Mouse (Mus musculus) hindbrain, embryonic 13.5 days (tissue): ENCODE data around the gene Fam117b. TPM values are rescaled to one million over a fixed set of nuclear protein-coding genes. Genes with fewer than 3 reads are reported as not detected.

Experiments used
- ATAC-seq: fragments of 200-750 bp; cut with Nextera tagmentation; 2 replicates; pipeline ENCODE4 v1.8.0; 2017; ENCODE audit warnings: moderate TSS enrichment; ENCODE audit not compliant: low FRiP score
- H3K27ac ChIP-seq: fragments of 300-500 bp; sonication (generic); 2 replicates; pipeline ENCODE4 v1.5.1; 2015; ENCODE audit warnings: inconsistent platforms, mild to moderate bottlenecking, moderate library complexity
- H3K27me3 ChIP-seq: fragments of 300-500 bp; sonication (generic); 2 replicates; pipeline ENCODE4 v1.6.1; 2015; ENCODE audit warnings: mild to moderate bottlenecking, inconsistent platforms
- H3K36me3 ChIP-seq: fragments of 300-500 bp; sonication (generic); 2 replicates; pipeline ENCODE4 v1.6.1; 2015; ENCODE audit warnings: mild to moderate bottlenecking, inconsistent platforms
- H3K4me1 ChIP-seq: fragments of 300-500 bp; sonication (generic); replicated peaks from 2 replicates; pipeline ENCODE4 v1.6.1; 2015; ENCODE audit warnings: inconsistent platforms
- H3K4me2 ChIP-seq: fragments of 300-500 bp; sonication (generic); 2 replicates; pipeline ENCODE4 v1.6.1; 2015; ENCODE audit warnings: inconsistent platforms, mild to moderate bottlenecking, moderate library complexity
- H3K4me3 ChIP-seq: fragments of 300-500 bp; sonication (generic); 2 replicates; pipeline ENCODE4 v1.5.1; 2015; ENCODE audit warnings: mild to moderate bottlenecking, inconsistent platforms
- H3K9ac ChIP-seq: fragments of 300-500 bp; sonication (generic); 2 replicates; pipeline ENCODE4 v1.6.1; 2015; ENCODE audit warnings: mild to moderate bottlenecking, inconsistent platforms
- H3K9me3 ChIP-seq: fragments of 300-500 bp; sonication (generic); 2 replicates; pipeline ENCODE4 v1.6.1; 2016; ENCODE audit warnings: inconsistent platforms
- WGBS: fragments of 180-500 bp; shearing (Covaris S2); methylation state at CpG from one replicate; pipeline ENCODE4 v1.1.7; 2015; 5-methylcytosine and 5-hydroxymethylcytosine counted together
- polyA plus RNA-seq: library from polyadenylated mRNA; unstranded; fragments of >200 nt; fragmentation: Nextera tagmentation; extraction: Ambion mirVana; gene quantifications from 2 replicates; pipeline ENCODE4 v1.2.1, GENCODE M21; 2015

The Fam117b gene
- polyA plus RNA-seq, 1 experiment from 2014 or later = 28.9 TPM

GRCm38 (mm10) chr1:59915843-59916610 is 3.2 kb downstream of the Fam117b start:
- H3K4me2 ChIP-seq = peak overlapping the region; percentile 78
- H3K36me3 ChIP-seq = no peaks in the 10 kb centered on the region

GRCm38 (mm10) chr1:59917401-59917800 is 4.6 kb downstream of the Fam117b start:
- ATAC-seq = no peak
- WGBS = 80% methylated on average over 3 of the region's 3 CpGs
- H3K4me1 ChIP-seq = peaks cover 34% of the 10 kb centered on the region

More at GRCm38 (mm10) chr1:59915843-59916610, 3.2 kb downstream of the Fam117b start:
- Histone ChIP-seq H3K27me3 (no peaks in the 10 kb centered on the region), H3K9ac (no peak overlapping the region), H3K4me3 (no peak overlapping the region), H3K4me1 (peaks cover 34% of the 10 kb centered on the region), H3K9me3 (no peaks in the 10 kb centered on the region), H3K27ac (no peak overlapping the region)
- WGBS = 73% methylated on average over 10 of the region's 10 CpGs
- no peak for ATAC-seq

GRCm38 (mm10) chr1:59918075-59918474 is 5.3 kb downstream of the Fam117b start:
- peaks cover 34% of the 10 kb centered on the region for H3K4me1 ChIP-seq
- peaks cover 4% of the 10 kb centered on the region; the same call in 1 of the 2 replicates for H3K9me3 ChIP-seq
- no peak overlapping the region for H3K9ac ChIP-seq
- H3K27ac ChIP-seq = no peak overlapping the region
- no peak overlapping the region for H3K4me3 ChIP-seq
- H3K27me3 ChIP-seq = no peaks in the 10 kb centered on the region
- no peak overlapping the region for H3K4me2 ChIP-seq
- peaks cover 4% of the 10 kb centered on the region; the same call in 1 of the 2 replicates for H3K36me3 ChIP-seq
- no peak for ATAC-seq

More at GRCm38 (mm10) chr1:59917401-59917800, 4.6 kb downstream of the Fam117b start:
- peaks cover 1% of the 10 kb centered on the region; the same call in 1 of the 2 replicates for H3K36me3 ChIP-seq
- no peak overlapping the region for H3K9ac ChIP-seq
- no peak overlapping the region for H3K4me2 ChIP-seq
- no peak overlapping the region for H3K27ac ChIP-seq
- H3K27me3 ChIP-seq = no peaks in the 10 kb centered on the region
- H3K4me3 ChIP-seq = no peak overlapping the region
- H3K9me3 ChIP-seq = peaks cover 1% of the 10 kb centered on the region; the same call in 1 of the 2 replicates

- Histone ChIP-seq H3K4me3 (no peak overlapping the region), H3K27me3 (no peaks in the 10 kb centered on the region), H3K9me3 (peaks cover 4% of the 10 kb centered on the region; the same call in 1 of the 2 replicates), H3K36me3 (peaks cover 4% of the 10 kb centered on the region; the same call in 1 of the 2 replicates), H3K9ac (no peak overlapping the region), H3K4me1 (0 out of 2 replicates have a peak, but pooled peaks cover 10% of the 10 kb centered on the region), H3K27ac (no peak overlapping the region), H3K4me2 (no peak overlapping the region)
- WGBS = 62% methylated on average over 1 of the region's 1 CpGs
- no peak for ATAC-seq
These were observed 10.4 kb downstream of the Fam117b start for GRCm38 (mm10) chr1:59923201-59923600.

GRCm38 (mm10) chr1:59923673-59924072 is 10.9 kb downstream of the Fam117b start:
- Histone ChIP-seq H3K4me2 (no peak overlapping the region), H3K36me3 (peaks cover 4% of the 10 kb centered on the region; the same call in 1 of the 2 replicates), H3K27ac (no peak overlapping the region), H3K4me3 (no peak overlapping the region), H3K9ac (no peak overlapping the region), H3K27me3 (no peaks in the 10 kb centered on the region), H3K4me1 (0 out of 2 replicates have a peak, but pooled peaks cover 10% of the 10 kb centered on the region), H3K9me3 (peaks cover 4% of the 10 kb centered on the region; the same call in 1 of the 2 replicates)
- no peak for ATAC-seq
- WGBS = 95% methylated on average over 1 of the region's 1 CpGs

- no peak for ATAC-seq
- Histone ChIP-seq H3K27ac (no peak overlapping the region), H3K4me2 (no peak overlapping the region), H3K36me3 (peaks cover 4% of the 10 kb centered on the region; the same call in 1 of the 2 replicates), H3K27me3 (no peaks in the 10 kb centered on the region), H3K4me1 (0 out of 2 replicates have a peak, but pooled peaks cover 10% of the 10 kb centered on the region), H3K9me3 (peaks cover 4% of the 10 kb centered on the region; the same call in 1 of the 2 replicates), H3K4me3 (no peak overlapping the region), H3K9ac (no peak overlapping the region)
- WGBS = 91% methylated on average over 2 of the region's 2 CpGs
These were observed 11.6 kb downstream of the Fam117b start for GRCm38 (mm10) chr1:59924411-59924810.

- Histone ChIP-seq H3K4me2 (no peak overlapping the region), H3K4me3 (no peak overlapping the region), H3K9me3 (peaks cover 4% of the 10 kb centered on the region; the same call in 1 of the 2 replicates), H3K36me3 (peaks cover 4% of the 10 kb centered on the region; the same call in 1 of the 2 replicates), H3K4me1 (0 out of 2 replicates have a peak, but pooled peaks cover 10% of the 10 kb centered on the region), H3K9ac (no peak overlapping the region), H3K27ac (no peak overlapping the region), H3K27me3 (no peaks in the 10 kb centered on the region)
- 90% methylated on average over 3 of the region's 3 CpGs for WGBS
- no peak; the same call in 1 of the 2 replicates for ATAC-seq
These were observed 13.3 kb downstream of the Fam117b start for GRCm38 (mm10) chr1:59926021-59926672.

GRCm38 (mm10) chr1:59927131-59927680 is 14.4 kb downstream of the Fam117b start:
- WGBS = 87% methylated on average over 2 of the region's 2 CpGs
- ATAC-seq = no peak

GRCm38 (mm10) chr1:59930926-59931325 is 18.1 kb downstream of the Fam117b start:
- no peaks in the 10 kb centered on the region for H3K27me3 ChIP-seq
- ATAC-seq = no peak

More at GRCm38 (mm10) chr1:59927131-59927680, 14.4 kb downstream of the Fam117b start:
- Histone ChIP-seq H3K4me1 (0 out of 2 replicates have a peak, but pooled peaks cover 10% of the 10 kb centered on the region), H3K9ac (no peak overlapping the region), H3K27ac (no peak overlapping the region), H3K9me3 (peaks cover 4% of the 10 kb centered on the region; the same call in 1 of the 2 replicates), H3K27me3 (no peaks in the 10 kb centered on the region), H3K36me3 (peaks cover 4% of the 10 kb centered on the region; the same call in 1 of the 2 replicates), H3K4me3 (no peak overlapping the region), H3K4me2 (no peak overlapping the region)

GRCm38 (mm10) chr1:59932991-59933390 is 20.2 kb downstream of the Fam117b start:
- H3K36me3 ChIP-seq = no peaks in the 10 kb centered on the region
- no peak overlapping the region for H3K9ac ChIP-seq
- 90% methylated on average over 2 of the region's 2 CpGs for WGBS
- no peak overlapping the region for H3K4me3 ChIP-seq
- H3K4me2 ChIP-seq = no peak overlapping the region
- H3K27me3 ChIP-seq = no peaks in the 10 kb centered on the region
- H3K4me1 ChIP-seq = no peaks in the 10 kb centered on the region; the same call in 1 of the 2 replicates
- ATAC-seq = no peak
- H3K9me3 ChIP-seq = no peaks in the 10 kb centered on the region
- H3K27ac ChIP-seq = no peak overlapping the region

More at GRCm38 (mm10) chr1:59930926-59931325, 18.1 kb downstream of the Fam117b start:
- no peak overlapping the region for H3K27ac ChIP-seq
- H3K9ac ChIP-seq = no peak overlapping the region
- 0 out of 2 replicates have a peak, but pooled peaks cover 8% of the 10 kb centered on the region for H3K4me1 ChIP-seq
- H3K4me2 ChIP-seq = no peak overlapping the region
- H3K4me3 ChIP-seq = no peak overlapping the region
- no peaks in the 10 kb centered on the region for H3K36me3 ChIP-seq
- H3K9me3 ChIP-seq = no peaks in the 10 kb centered on the region

GRCm38 (mm10) chr1:59941063-59941462 is 28.3 kb downstream of the Fam117b start:
- Histone ChIP-seq H3K27ac (no peak overlapping the region), H3K9me3 (no peaks in the 10 kb centered on the region), H3K4me1 (peaks cover 11% of the 10 kb centered on the region), H3K27me3 (no peaks in the 10 kb centered on the region), H3K9ac (no peak overlapping the region), H3K4me3 (no peak overlapping the region), H3K4me2 (no peak overlapping the region), H3K36me3 (no peaks in the 10 kb centered on the region)
- WGBS = 97% methylated on average over 1 of the region's 1 CpGs
- no peak for ATAC-seq
